In genomic region chr1:187700963-187701362, GRCm38 (mm10) we compare ENCODE assay signal across 30 mouse cellular contexts.
"Had no signal": no experiment of that assay in that cellular context is flagged by ENCODE, and none has a peak within 500 bp of the region (broad histone marks: within the 10 kb centered on the region; RNA-seq: fewer than 3 reads in every experiment).

No protein-coding gene starts in this region.

- H3K9ac ChIP-seq: heart, embryonic 12.5 days; heart, embryonic 13.5 days; heart, embryonic 15.5 days; hindbrain, embryonic 12.5 days; hindbrain, embryonic 13.5 days; hindbrain, embryonic 14.5 days; hindbrain, embryonic 15.5 days; intestine, embryonic 15.5 days; kidney, embryonic 15.5 days had no signal

- H3K27ac ChIP-seq: heart, embryonic 13.5 days; heart, embryonic 15.5 days; hindbrain, embryonic 10.5 days; hindbrain, embryonic 12.5 days; hindbrain, embryonic 13.5 days; hindbrain, embryonic 14.5 days; hindbrain, embryonic 15.5 days; hindbrain, postnatal 0 days; intestine, embryonic 15.5 days; kidney, embryonic 15.5 days; kidney, postnatal 0 days; layer of hippocampus, adult 2 months; left cerebral cortex, adult 2 months had no signal

- H3K4me1 ChIP-seq: hindbrain, embryonic 15.5 days; kidney, embryonic 15.5 days had no signal

- H3K4me3 ChIP-seq: heart, embryonic 12.5 days; heart, embryonic 13.5 days; heart, embryonic 15.5 days; hindbrain, embryonic 10.5 days; hindbrain, embryonic 12.5 days; hindbrain, embryonic 13.5 days; hindbrain, embryonic 15.5 days; intestine, embryonic 15.5 days; kidney, embryonic 15.5 days; layer of hippocampus, adult 2 months; left cerebral cortex, adult 2 months had no signal

- DNase-seq: heart, postnatal 10 days; heart, postnatal 14 days; heart, postnatal 36 days; heart, postnatal 4 days; kidney, adult 11 months; kidney, adult 18-20 months; kidney, adult 2 months; kidney, adult 8-10 months; kidney, adult 9 months; kidney, postnatal 10 days; kidney, postnatal 14 days; kidney, postnatal 25 days; kidney, postnatal 36 days; kidney, postnatal 4 days; layer of hippocampus, adult 9-11 months; layer of hippocampus, postnatal 36 days had no signal

- H3K27me3 ChIP-seq: heart, embryonic 12.5 days; heart, embryonic 13.5 days; heart, embryonic 15.5 days; hindbrain, embryonic 12.5 days; hindbrain, embryonic 13.5 days; hindbrain, embryonic 15.5 days; intestine, embryonic 15.5 days; kidney, embryonic 15.5 days had no signal

- H3K36me3 ChIP-seq: heart, embryonic 12.5 days; heart, embryonic 13.5 days; heart, embryonic 15.5 days; hindbrain, embryonic 10.5 days; hindbrain, embryonic 12.5 days; hindbrain, embryonic 13.5 days; hindbrain, embryonic 15.5 days; intestine, embryonic 15.5 days; kidney, embryonic 15.5 days had no signal

- H3K9me3 ChIP-seq: heart, embryonic 13.5 days; heart, embryonic 15.5 days; hindbrain, embryonic 10.5 days; hindbrain, embryonic 12.5 days; hindbrain, embryonic 13.5 days; hindbrain, embryonic 15.5 days; intestine, embryonic 15.5 days; kidney, embryonic 15.5 days had no signal
